Mouse (Mus musculus) ES-Bruce4 (cell line): Measurements from ENCODE around the gene Aamp.

Experiments used
- CTCF ChIP-seq: IDR thresholded peaks from one replicate; pipeline ENCODE4 v1.8.1; 2011; ENCODE audit warnings: low read depth, low read length
- POLR2A ChIP-seq: IDR thresholded peaks from one replicate; pipeline ENCODE4 v1.8.1; 2011; ENCODE audit warnings: low read length; ENCODE audit not compliant: insufficient read depth

DNA sequence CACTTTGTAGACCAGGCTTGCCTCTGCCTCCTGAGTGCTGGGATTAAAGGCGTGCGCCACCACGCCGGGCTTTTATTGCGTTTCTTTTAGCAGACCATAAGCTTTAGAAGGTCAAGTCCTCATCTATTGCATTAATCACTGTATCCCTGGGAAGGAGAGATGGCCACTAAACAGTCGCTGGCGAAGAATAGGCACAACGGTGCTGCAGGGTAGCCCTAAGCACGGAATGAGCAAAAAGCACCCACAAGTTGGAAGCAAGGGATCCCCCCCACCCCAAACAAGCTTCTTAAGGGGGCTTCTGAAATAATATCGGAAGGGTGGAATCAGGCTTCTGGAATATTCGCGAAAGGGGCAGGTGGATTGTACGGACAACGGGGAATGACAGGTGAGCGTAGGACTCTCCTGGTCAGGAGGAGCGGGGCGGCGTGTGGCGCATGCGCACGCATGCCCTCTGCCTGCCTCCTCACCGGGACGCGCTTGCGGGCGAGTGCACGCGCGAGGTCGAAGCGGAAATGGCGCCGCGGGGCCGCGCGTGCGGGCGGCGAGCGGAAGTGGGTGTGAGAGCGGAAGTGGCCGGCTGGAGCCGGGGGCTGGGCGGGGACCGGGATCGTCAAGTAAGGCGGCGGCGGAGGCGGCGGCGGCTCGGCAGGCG is 48.5 kb downstream of the Aamp start, which contains the start of gene Arpc2:
- no peak for TF ChIP-seq CTCF
- TF ChIP-seq POLR2A = peak; percentile 86
